Mouse (Mus musculus) erythroblast, embryonic 14.5 days (primary cell): ENCODE results near the gene Serpina6.

ENCODE experiments used
- GATA1 ChIP-seq: IDR thresholded peaks from 2 replicates; pipeline ENCODE4 v1.6.1; 2012; ENCODE audit warnings: low read length, inconsistent platforms, mixed read lengths
- TAL1 ChIP-seq: IDR thresholded peaks from 3 replicates; pipeline ENCODE4 v1.6.1; 2012; ENCODE audit warnings: low read length, inconsistent platforms, mixed read lengths

DNA sequence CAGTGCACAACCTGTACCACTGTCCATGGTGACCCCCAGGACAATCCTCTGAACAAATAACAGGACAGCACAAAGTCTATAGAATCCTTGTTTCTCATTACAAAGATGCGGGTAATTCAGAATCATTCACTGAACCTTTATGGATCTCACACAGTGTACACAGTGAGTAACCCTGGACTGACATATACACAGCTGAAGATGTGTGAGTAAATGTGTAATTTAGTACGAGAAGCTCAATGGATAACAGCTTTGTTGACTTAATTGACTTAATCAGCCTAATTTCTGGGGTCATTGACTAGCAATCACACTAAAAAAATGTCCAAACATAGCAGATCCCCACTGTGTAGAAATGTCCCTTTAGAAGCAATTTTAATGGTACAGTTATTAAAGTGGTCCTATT, 24.2 kb upstream of the Serpina6 start:
- TF ChIP-seq GATA1 (no peak), TAL1 (no peak)
